Comparison of ENCODE assay signal across 9 mouse cellular contexts in the genomic region with DNA sequence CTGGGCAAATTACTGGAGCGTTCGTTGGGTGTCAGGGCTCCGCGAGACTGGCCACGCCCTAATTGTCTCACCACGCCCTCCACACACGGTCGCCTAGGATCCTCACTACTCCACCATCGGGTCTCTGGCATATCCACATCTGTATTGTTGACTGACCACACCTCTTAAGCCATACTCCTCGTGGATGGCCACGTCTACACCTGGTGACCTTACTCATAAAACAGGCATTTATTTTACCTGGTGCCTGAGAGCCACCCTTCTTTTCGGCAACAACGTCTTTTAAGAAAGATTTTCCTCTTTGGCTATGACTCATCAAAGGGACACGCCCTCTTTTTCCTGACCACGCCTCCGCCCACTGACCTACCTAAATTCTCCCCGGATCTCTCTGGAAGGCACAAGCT. TPM values are rescaled to one million over a fixed set of nuclear protein-coding genes. Genes with fewer than 3 reads are reported as not detected.
DNase-seq lines count a peak whose midpoint lies in the region; ATAC-seq and TF ChIP-seq lines count a peak whose summit lies in the region.
"Had no signal": no experiment of that assay in that cellular context is flagged by ENCODE, and none has a peak within 500 bp of the region (broad histone marks: within the 10 kb centered on the region; RNA-seq: fewer than 3 reads in every experiment).

A gene (minus strand): TSS at position 297 of the 401 bp plus-strand sequence.

- peak within 1 kb of the TSS; percentile 24; the same call in 1 of the 2 replicates for H3K4me2 ChIP-seq in intestine, postnatal 0 days (replicated peaks; ENCODE audit: low read depth)

- ATAC-seq in intestine, postnatal 0 days, result 0 out of 2 replicates have a peak, but pooled peaks have one; percentile 34
- peak; percentile 64 for ATAC-seq in monocyte, adult 5-6 weeks (replicated peaks; ENCODE audit: insufficient number of reproducible peaks, low FRiP score, low TSS enrichment, poor library complexity, severe bottlenecking)

- peak; percentile 26 for DNase-seq in spleen, adult 12 weeks (ENCODE audit: low spot score)
- DNase-seq in spleen, postnatal 4 days (ENCODE audit: low spot score in 2 of 2), result no peak
- no peak for DNase-seq in embryonic facial prominence, embryonic 10.5 days (ENCODE audit: low spot score)
- no peak for DNase-seq in cerebellum, adult 9-10 months
- no peak for DNase-seq in urinary bladder, postnatal 4 days (ENCODE audit: low spot score in 2 of 2)
- DNase-seq in T-cell, adult 2 months (ENCODE audit: low spot score), result no peak

- H3K36me3 ChIP-seq in embryonic facial prominence, embryonic 10.5 days (replicated peaks), result peaks cover 1% of the 10 kb centered on the region; the same call in 1 of the 2 replicates
- H3K36me3 ChIP-seq in intestine, postnatal 0 days (ENCODE audit: control insufficient read depth, insufficient read depth), result no peaks in the 10 kb centered on the region

- no peak within 1 kb of the TSS for H3K27ac ChIP-seq in embryonic facial prominence, embryonic 10.5 days (replicated peaks)
- no peak within 1 kb of the TSS for H3K27ac ChIP-seq in intestine, postnatal 0 days (ENCODE audit: low read depth, low read length)
- H3K27ac ChIP-seq: macrophage had no signal

- 6% methylated on average over 17 of the region's 17 CpGs for WGBS in embryonic facial prominence, embryonic 10.5 days
- 2% methylated on average over 17 of the region's 17 CpGs for WGBS in intestine, postnatal 0 days

- TF ChIP-seq CTCF in intestine, postnatal 0 days (IDR thresholded peaks at IDR 0.05; ENCODE audit: low read depth), result no peak

- H3K27me3 ChIP-seq in embryonic facial prominence, embryonic 10.5 days (replicated peaks; ENCODE audit: low read depth, poor library complexity, severe bottlenecking), result peaks cover 54% of the 10 kb centered on the region
- H3K27me3 ChIP-seq in intestine, postnatal 0 days (replicated peaks; ENCODE audit: control insufficient read depth, insufficient read depth, low read length), result peaks cover 27% of the 10 kb centered on the region

- no peak within 1 kb of the TSS for H3K9ac ChIP-seq in intestine, postnatal 0 days (ENCODE audit: low read depth, low read length)

- H3K4me1 ChIP-seq in embryonic facial prominence, embryonic 10.5 days, result peaks cover 29% of the 10 kb centered on the region
- peaks cover 9% of the 10 kb centered on the region for H3K4me1 ChIP-seq in intestine, postnatal 0 days (replicated peaks; ENCODE audit: control insufficient read depth, insufficient read depth, low read length)

- H3K9me3 ChIP-seq in embryonic facial prominence, embryonic 10.5 days, result no peaks in the 10 kb centered on the region
- no peaks in the 10 kb centered on the region for H3K9me3 ChIP-seq in intestine, postnatal 0 days (ENCODE audit: control insufficient read depth)

- peak within 1 kb of the TSS; percentile 41 for H3K4me3 ChIP-seq in embryonic facial prominence, embryonic 10.5 days
- peak within 1 kb of the TSS; percentile 14 for H3K4me3 ChIP-seq in intestine, postnatal 0 days (ENCODE audit: low read depth, low read length)

RNA-seq across cellular contexts. Expression of the gene that starts here (rescaled TPM):
- polyA plus RNA-seq in embryonic facial prominence, embryonic 10.5 days (2016; fragmentation: Nextera tagmentation; extraction: Ambion mirVana), result 1.2 and 2.0 TPM in 2 replicates
- 0.47 and 0.55 TPM in 2 replicates for polyA plus RNA-seq in intestine, postnatal 0 days (2015; fragmentation: Nextera tagmentation; extraction: Ambion mirVana)
- 4.7 to 8.7 TPM (median 6.1 TPM) in 3 replicates for total RNA-seq in monocyte, adult 5-6 weeks (2017)
- polyA plus RNA-seq: macrophage had no signal

Comparison
In these comparisons a context has a peak if more than half of its experiments do, and no peak if none do; other contexts are left out.
1. Peak in ATAC-seq, H3K4me3 ChIP-seq and H3K4me2 ChIP-seq in intestine, postnatal 0 days; RNA of the gene not detected or under 1 TPM.